Mouse (Mus musculus) forebrain, embryonic 16.5 days (tissue): Measurements from ENCODE around the gene Rxra. TPM values are rescaled to one million over a fixed set of nuclear protein-coding genes. Genes with fewer than 3 reads are reported as not detected.

Experiments
- ATAC-seq: fragments of 200-750 bp; cut with Nextera tagmentation; 2 replicates; pipeline ENCODE4 v1.8.0; 2017; ENCODE audit warnings: mild to moderate bottlenecking, moderate library complexity
- H3K27ac ChIP-seq: fragments of 300-500 bp; sonication (generic); 2 replicates; pipeline ENCODE4 v1.5.1; 2014; ENCODE audit warnings: low read length, control low read depth
- H3K27me3 ChIP-seq: fragments of 300-500 bp; sonication (generic); replicated peaks from 2 replicates; pipeline ENCODE4 v1.6.1; 2014; ENCODE audit warnings: low read length; ENCODE audit not compliant: control insufficient read depth, insufficient read depth
- H3K36me3 ChIP-seq: fragments of 300-500 bp; sonication (generic); 2 replicates; pipeline ENCODE4 v1.6.1; 2014; ENCODE audit not compliant: control insufficient read depth, insufficient read depth
- H3K4me1 ChIP-seq: fragments of 300-500 bp; sonication (generic); replicated peaks from 2 replicates; pipeline ENCODE4 v1.6.1; 2014; ENCODE audit warnings: low read length; ENCODE audit not compliant: control insufficient read depth, insufficient read depth
- H3K4me2 ChIP-seq: fragments of 300-500 bp; sonication (generic); 2 replicates; pipeline ENCODE4 v1.6.1; 2014; ENCODE audit warnings: mild to moderate bottlenecking, low read length, control low read depth
- H3K4me3 ChIP-seq: fragments of 300-500 bp; sonication (generic); replicated peaks from 2 replicates; pipeline ENCODE4 v1.5.1; 2014; ENCODE audit warnings: mild to moderate bottlenecking, low read length, control low read depth
- H3K9ac ChIP-seq: fragments of 300-500 bp; sonication (generic); replicated peaks from 2 replicates; pipeline ENCODE4 v1.6.1; 2014; ENCODE audit warnings: low read depth, low read length, control low read depth
- H3K9me3 ChIP-seq: fragments of 300-500 bp; sonication (generic); 2 replicates; pipeline ENCODE4 v1.6.1; 2016; ENCODE audit warnings: low read length; ENCODE audit not compliant: control insufficient read depth
- WGBS: fragments of 180-500 bp; shearing (Covaris S2); extraction: QIAGEN DNeasy Blood & Tissue Kit; methylation state at CpG from one replicate; pipeline ENCODE4 v1.1.7; 2014; 5-methylcytosine and 5-hydroxymethylcytosine counted together
- polyA plus RNA-seq: library from polyadenylated mRNA; unstranded; fragments of >200 nt; fragmentation: Nextera tagmentation; extraction: Ambion mirVana; gene quantifications from 2 replicates; pipeline ENCODE4 v1.2.1, GENCODE M21; 2015

Rxra gene
- polyA plus RNA-seq, 1 experiment from 2014 or later: 2.4 TPM

DNA sequence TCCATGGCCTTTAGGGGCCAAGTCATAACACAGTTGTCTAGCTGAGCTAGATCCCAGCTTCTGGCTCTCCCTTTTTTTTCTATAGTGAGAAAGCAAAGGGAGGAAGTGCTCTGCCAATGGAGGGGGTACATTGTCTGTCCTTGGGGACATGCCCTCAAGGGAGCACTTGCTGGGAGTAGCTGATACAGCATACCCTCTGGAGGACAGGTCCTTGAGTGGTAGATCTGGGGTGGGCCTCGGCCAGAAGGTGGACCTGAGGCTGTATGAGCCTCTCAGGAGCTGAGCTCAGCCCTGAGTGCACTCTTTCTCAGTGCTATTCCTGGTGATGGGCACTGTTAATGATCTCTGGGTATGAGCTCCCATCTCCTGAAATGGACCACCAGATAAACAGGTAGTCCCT is 66.9 kb downstream of the Rxra start:
- no peak for ATAC-seq
- H3K27me3 ChIP-seq: no peaks in the 10 kb centered on the region
- no peak overlapping the region for H3K4me2 ChIP-seq
- no peaks in the 10 kb centered on the region for H3K36me3 ChIP-seq
- H3K27ac ChIP-seq: no peak overlapping the region
- no peak overlapping the region for H3K4me3 ChIP-seq
- H3K9me3 ChIP-seq: no peaks in the 10 kb centered on the region
- no peak overlapping the region for H3K9ac ChIP-seq
- 93% methylated on average over 1 of the region's 1 CpGs for WGBS
- peaks cover 40% of the 10 kb centered on the region for H3K4me1 ChIP-seq

DNA sequence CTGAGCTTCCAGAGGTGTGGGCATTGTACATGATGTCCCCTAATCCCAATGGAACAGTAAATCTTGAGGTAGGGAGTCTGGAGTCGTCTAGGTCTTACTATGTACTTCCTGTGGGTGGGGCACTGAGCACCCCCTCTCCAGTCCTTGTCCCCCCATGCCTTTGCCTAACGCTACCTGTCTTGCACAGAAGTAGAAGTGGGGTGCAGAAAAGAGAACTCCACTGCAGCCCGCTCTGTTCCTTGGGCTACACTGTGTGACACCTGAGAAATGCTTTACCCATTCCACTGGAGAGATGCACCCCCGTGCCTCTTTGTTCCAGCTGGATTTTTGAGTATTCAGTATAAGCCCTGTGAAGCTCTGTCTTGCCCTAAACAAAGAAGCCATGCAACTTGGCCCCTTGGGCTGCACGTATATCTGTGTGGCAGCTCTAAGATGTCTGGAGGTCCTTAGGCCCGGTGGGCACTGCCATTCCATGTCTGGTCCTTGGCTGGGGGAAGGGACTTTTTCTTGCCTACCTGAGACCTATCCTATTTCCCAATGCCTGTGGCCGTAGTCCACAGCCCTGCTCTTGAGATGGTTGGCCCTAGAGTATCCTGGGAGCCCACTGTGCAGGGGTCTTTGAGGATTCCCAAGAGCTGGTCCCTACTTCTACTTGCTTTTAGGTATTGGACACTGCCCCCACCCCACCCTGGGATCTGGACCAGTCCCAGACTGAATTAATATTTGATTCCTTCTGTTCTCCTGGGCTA is 67.8 kb downstream of the Rxra start:
- ATAC-seq: no peak
- no peak overlapping the region for H3K4me3 ChIP-seq
- WGBS: 90% methylated on average over 7 of the region's 7 CpGs
- H3K9me3 ChIP-seq: no peaks in the 10 kb centered on the region
- H3K4me2 ChIP-seq: no peak overlapping the region
- peaks cover 40% of the 10 kb centered on the region for H3K4me1 ChIP-seq
- H3K27ac ChIP-seq: no peak overlapping the region
- no peak overlapping the region for H3K9ac ChIP-seq
- H3K27me3 ChIP-seq: no peaks in the 10 kb centered on the region
- H3K36me3 ChIP-seq: no peaks in the 10 kb centered on the region

DNA sequence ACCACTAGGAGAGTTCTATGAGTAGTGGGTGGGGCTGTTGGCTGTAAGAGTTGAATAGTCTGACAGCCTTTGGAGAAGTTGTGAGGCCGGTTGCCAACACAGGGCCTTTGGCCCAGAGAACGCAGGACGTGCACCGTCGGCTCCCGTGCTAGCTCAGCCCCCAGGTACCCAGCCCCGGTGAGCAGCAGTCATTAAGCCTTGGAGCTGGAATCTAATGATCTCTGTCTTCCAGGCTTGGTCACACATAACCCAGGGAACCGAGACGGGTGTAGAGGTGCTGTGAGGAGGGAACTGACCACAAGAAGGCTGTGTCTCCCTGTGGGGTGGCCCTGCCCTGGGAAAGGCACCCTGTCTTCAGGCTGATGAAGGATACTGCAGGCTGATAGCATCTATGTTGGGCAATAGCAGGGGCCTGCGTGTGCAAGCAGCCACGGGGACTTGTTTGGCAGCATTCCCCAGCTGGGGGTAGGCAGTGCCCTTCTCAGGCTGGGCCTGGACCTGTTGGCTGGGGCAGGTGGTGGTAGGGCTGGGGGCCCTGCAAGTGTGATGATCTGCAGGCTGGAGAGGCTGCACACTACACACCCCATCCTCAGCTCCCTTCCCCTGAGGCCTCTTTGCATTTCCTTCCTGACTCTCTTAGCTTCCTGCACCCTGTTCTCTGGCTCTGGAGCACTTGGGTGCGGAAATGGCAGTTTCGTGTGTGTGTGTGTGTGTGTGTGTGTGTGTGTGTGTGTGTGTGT is 68.5 kb downstream of the Rxra start:
- H3K36me3 ChIP-seq: no peaks in the 10 kb centered on the region
- H3K4me3 ChIP-seq: no peak overlapping the region
- WGBS: 49% methylated on average over 13 of the region's 13 CpGs
- peaks cover 35% of the 10 kb centered on the region for H3K4me1 ChIP-seq
- no peak overlapping the region for H3K4me2 ChIP-seq
- no peak overlapping the region for H3K9ac ChIP-seq
- no peaks in the 10 kb centered on the region for H3K9me3 ChIP-seq
- no peak overlapping the region for H3K27ac ChIP-seq
- no peaks in the 10 kb centered on the region for H3K27me3 ChIP-seq
- ATAC-seq: no peak

DNA sequence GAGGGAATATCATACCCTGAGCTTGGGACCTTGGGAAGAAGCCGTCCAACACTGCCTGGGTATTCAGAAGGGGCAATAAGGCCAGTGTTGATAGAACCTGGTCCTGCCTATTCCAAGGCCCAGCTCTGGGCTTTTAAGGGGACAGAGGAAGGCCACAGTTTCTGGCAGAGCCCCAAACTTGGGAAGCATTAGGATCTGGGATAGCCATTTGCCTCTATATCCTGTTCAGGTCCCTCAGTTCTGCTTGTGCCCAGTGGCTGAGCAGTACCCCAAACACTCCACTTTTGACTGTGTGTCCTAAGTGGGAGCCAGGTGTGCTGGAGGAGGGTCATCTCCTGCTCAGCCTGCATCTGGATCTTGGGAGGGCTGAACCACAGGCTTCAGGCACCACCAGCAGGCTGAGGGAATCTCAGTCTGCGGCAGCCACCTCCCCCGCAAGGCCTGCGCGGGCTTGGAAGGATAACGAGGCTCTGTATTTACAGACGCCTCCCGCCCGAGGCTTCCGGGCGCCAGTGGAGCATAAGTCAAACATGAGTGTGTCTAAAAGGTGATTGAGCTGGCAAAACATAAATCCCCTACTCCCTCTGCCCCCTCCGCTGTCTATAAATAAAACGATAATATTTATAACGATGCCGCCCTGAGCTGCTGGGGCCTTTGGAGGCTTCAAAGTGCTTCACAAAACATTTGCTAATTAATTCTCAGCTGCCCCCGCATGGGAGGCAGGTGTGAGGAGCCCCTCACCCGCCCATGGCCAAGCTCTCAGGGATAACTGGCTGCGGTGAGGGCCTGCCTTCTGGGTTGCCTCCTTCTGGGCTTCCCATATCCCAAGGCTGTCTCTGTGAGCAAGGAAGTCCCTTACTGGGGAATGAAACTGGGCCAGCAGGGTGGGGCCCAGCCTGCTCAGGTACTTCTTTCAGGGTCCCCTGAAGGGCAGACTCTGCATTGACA is 69.7 kb downstream of the Rxra start:
- 16% methylated on average over 18 of the region's 18 CpGs for WGBS
- Histone ChIP-seq H3K4me1 (peaks cover 32% of the 10 kb centered on the region), H3K9me3 (no peaks in the 10 kb centered on the region), H3K4me3 (no peak overlapping the region), H3K36me3 (no peaks in the 10 kb centered on the region), H3K9ac (peak overlapping the region; percentile 34; the same call in 1 of the 2 replicates), H3K27me3 (no peaks in the 10 kb centered on the region), H3K27ac (peak overlapping the region; percentile 26), H3K4me2 (no peak overlapping the region)
- no peak for ATAC-seq

DNA sequence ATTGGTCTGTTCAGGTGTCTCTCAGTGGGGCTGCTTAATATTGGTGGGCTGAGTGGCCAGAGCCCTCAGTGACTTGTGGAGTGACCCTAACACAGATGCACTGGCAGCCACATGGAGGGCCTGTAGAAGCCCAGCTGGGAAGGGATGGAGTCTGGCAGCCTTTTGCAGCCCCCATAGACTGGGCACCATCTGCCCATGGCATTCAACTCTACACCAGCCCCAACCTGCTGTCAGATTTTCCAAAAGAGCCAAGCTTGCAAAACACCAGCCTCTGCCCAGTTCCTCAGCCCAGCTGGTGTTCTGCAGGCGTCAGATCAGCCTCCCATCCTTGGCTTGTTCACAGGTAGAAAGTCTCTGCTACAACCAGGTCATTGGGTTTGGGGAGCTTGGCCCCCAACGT is 70.6 kb downstream of the Rxra start:
- WGBS: 21% methylated on average over 2 of the region's 2 CpGs
- H3K4me1 ChIP-seq: peaks cover 39% of the 10 kb centered on the region
- no peaks in the 10 kb centered on the region for H3K36me3 ChIP-seq
- H3K27ac ChIP-seq: peak overlapping the region; percentile 21
- H3K27me3 ChIP-seq: no peaks in the 10 kb centered on the region
- peak; percentile 47 for ATAC-seq
- H3K4me2 ChIP-seq: no peak overlapping the region
- H3K9ac ChIP-seq: no peak overlapping the region
- no peak overlapping the region for H3K4me3 ChIP-seq
- no peaks in the 10 kb centered on the region for H3K9me3 ChIP-seq

DNA sequence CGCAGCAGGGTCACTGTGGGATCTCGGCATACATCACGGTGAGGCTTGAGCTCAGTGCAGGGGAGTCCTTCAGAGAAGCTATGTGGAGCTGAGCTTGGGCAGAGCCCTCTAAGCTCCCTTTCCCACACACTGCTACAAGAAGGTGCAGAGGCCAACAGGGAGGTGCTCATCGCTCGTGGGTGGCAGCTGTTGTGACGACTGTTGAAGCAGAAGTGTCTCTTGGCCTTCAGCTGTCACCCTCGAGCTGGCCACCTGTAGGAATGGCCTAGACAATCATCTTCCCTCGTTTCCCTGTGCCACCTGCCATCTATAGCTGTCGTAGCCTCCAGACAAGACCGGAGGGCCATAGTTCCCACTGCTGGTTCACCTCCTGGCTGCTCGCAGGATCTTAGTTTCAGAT is 72.7 kb downstream of the Rxra start:
- peaks cover 39% of the 10 kb centered on the region for H3K4me1 ChIP-seq
- no peaks in the 10 kb centered on the region for H3K27me3 ChIP-seq
- no peak overlapping the region for H3K4me2 ChIP-seq
- ATAC-seq: no peak
- H3K27ac ChIP-seq: no peak overlapping the region
- no peak overlapping the region for H3K9ac ChIP-seq
- WGBS: 79% methylated on average over 11 of the region's 11 CpGs
- no peak overlapping the region for H3K4me3 ChIP-seq
- H3K36me3 ChIP-seq: no peaks in the 10 kb centered on the region
- no peaks in the 10 kb centered on the region for H3K9me3 ChIP-seq

DNA sequence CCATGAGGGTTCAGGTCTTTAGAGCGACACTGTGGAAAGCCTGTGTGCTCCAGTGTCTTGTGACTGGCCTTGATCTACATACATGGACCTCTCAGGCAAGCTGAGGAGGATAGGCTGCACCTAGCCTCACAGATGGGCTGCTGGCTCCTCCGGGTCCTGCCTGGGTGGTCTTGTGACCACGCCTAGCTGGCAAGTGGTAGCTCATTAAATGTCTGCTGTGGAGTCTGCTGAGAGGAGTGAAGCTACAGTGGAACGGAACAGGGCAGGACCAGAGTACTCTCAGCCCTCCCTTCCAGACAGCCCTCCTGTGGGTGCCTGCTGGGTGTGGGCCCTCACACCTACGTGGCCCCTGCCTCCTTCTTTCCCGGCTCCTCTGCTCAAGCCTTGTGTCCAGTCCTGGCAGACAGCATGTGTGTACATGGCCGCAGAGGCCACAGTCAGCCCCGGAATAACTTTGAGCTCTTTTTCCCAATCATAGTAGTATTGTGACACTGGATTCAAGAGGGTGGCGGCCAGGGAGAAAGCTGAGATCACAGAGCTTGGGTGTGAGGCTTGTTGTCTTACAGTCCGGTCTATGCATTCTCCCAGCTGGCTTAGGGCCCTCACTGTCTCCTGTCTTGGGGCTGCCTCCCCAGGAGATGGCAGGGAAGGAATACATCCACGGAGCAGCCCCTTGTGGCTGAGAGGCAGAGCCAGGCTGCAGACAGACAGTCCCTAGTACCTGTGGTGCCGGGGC is 74.3 kb downstream of the Rxra start:
- Histone ChIP-seq H3K4me3 (no peak overlapping the region), H3K4me1 (peaks cover 31% of the 10 kb centered on the region), H3K9me3 (no peaks in the 10 kb centered on the region), H3K27me3 (no peaks in the 10 kb centered on the region), H3K4me2 (no peak overlapping the region), H3K36me3 (no peaks in the 10 kb centered on the region), H3K9ac (no peak overlapping the region; the same call in 1 of the 2 replicates), H3K27ac (no peak overlapping the region)
- 62% methylated on average over 12 of the region's 12 CpGs for WGBS
- ATAC-seq: 0 out of 2 replicates have a peak, but pooled peaks have one; percentile 29

DNA sequence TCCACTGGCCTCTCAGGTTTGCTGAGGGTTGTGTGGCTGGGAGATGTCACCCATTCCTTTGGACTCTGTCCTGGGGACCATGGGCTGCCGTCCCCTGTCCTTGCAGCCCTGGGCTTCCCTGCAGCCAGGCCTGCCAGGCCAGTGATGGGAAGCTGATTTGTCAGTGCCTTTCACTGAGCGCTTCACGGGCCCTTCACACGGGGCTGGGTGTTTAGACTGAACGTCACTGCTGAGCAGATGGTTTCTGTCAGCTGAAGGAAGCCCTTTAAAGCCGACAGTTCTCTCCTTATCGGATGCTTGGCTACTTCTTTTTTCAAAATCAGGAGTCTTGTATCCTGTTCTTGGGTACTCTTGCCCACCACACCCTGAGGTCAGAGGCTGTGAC is 74.9 kb downstream of the Rxra start:
- no peak for ATAC-seq
- Histone ChIP-seq H3K27ac (no peak overlapping the region), H3K9ac (no peak overlapping the region; the same call in 1 of the 2 replicates), H3K4me2 (no peak overlapping the region), H3K4me3 (no peak overlapping the region), H3K36me3 (no peaks in the 10 kb centered on the region), H3K4me1 (peaks cover 26% of the 10 kb centered on the region), H3K27me3 (no peaks in the 10 kb centered on the region), H3K9me3 (no peaks in the 10 kb centered on the region)
- WGBS: 59% methylated on average over 7 of the region's 7 CpGs
